Mouse (Mus musculus): ENCODE results near the gene Cabp2. TPM values are rescaled to one million over a fixed set of nuclear protein-coding genes. Genes with fewer than 3 reads are reported as not detected.
"Not testable (repeated sequence)": the region's sequence is repeated elsewhere in the genome, so short reads cannot be mapped to it uniquely, and the experiment has no call there.

The Cabp2 gene
- polyA plus RNA-seq, 1 experiment from 2014 or later: not detected

- no peaks in the 10 kb centered on the region for H3K4me1 ChIP-seq (replicated peaks)
- no peak within 1 kb of the TSS for H3K9ac ChIP-seq
- H3K9me3 ChIP-seq: no peaks in the 10 kb centered on the region
- 0 out of 2 replicates have a peak within 1 kb of the TSS, but pooled peaks have one; percentile 1 for H3K27ac ChIP-seq (replicated peaks)
- no peak within 1 kb of the TSS for H3K4me3 ChIP-seq
- 47% methylated on average over 16 of the region's 16 CpGs for WGBS
- H3K36me3 ChIP-seq: no peaks in the 10 kb centered on the region
- H3K27me3 ChIP-seq: no peaks in the 10 kb centered on the region
- ATAC-seq (ENCODE audit: low FRiP score, low read depth): peak; percentile 15; the same call in 1 of the 2 replicates
- peak within 1 kb of the TSS; percentile 40 for H3K4me2 ChIP-seq
Measured at GRCm38 (mm10) chr19:4045966-4046865, 35.2 kb upstream of the Cabp2 start, which contains the start of gene Gstp2. TSS of gene Gstp2 (minus strand) at chr19:4046023.

- H3K9ac ChIP-seq: no peak overlapping the region
- no peak overlapping the region for H3K4me2 ChIP-seq
- no peaks in the 10 kb centered on the region for H3K27me3 ChIP-seq
- no peaks in the 10 kb centered on the region for H3K4me1 ChIP-seq (replicated peaks)
- H3K36me3 ChIP-seq: no peaks in the 10 kb centered on the region
- no peak overlapping the region for H3K4me3 ChIP-seq
- no peak for ATAC-seq (ENCODE audit: low FRiP score, low read depth)
- WGBS: 90% methylated on average over 8 of the region's 8 CpGs
- no peak overlapping the region for H3K27ac ChIP-seq (replicated peaks)
- H3K9me3 ChIP-seq: no peaks in the 10 kb centered on the region
Measured at GRCm38 (mm10) chr19:4046866-4047254, 34.5 kb upstream of the Cabp2 start.

- Histone ChIP-seq H3K9ac (no peak overlapping the region), H3K4me2 (no peak overlapping the region), H3K27me3 (no peaks in the 10 kb centered on the region), H3K36me3 (no peaks in the 10 kb centered on the region), H3K9me3 (no peaks in the 10 kb centered on the region), H3K4me1 (replicated peaks) (no peaks in the 10 kb centered on the region), H3K4me3 (no peak overlapping the region), H3K27ac (replicated peaks) (no peak overlapping the region)
- ATAC-seq (ENCODE audit: low FRiP score, low read depth): no peak
- WGBS: 20% methylated on average over 4 of the region's 4 CpGs
Measured at GRCm38 (mm10) chr19:4047859-4048258, 33.5 kb upstream of the Cabp2 start.

GRCm38 (mm10) chr19:4049069-4049468, 32.3 kb upstream of the Cabp2 start:
- H3K4me3 ChIP-seq; H3K36me3 ChIP-seq; H3K4me1 ChIP-seq (replicated peaks); H3K4me2 ChIP-seq; ATAC-seq (ENCODE audit: low FRiP score, low read depth); H3K9me3 ChIP-seq; H3K9ac ChIP-seq; H3K27ac ChIP-seq (replicated peaks); H3K27me3 ChIP-seq: not testable (repeated sequence)
- WGBS: 85% methylated on average over 5 of the region's 5 CpGs

GRCm38 (mm10) chr19:4051016-4051415, 30.4 kb upstream of the Cabp2 start:
- Histone ChIP-seq H3K4me2 (no peak overlapping the region), H3K4me1 (replicated peaks) (no peaks in the 10 kb centered on the region), H3K27ac (replicated peaks) (no peak overlapping the region), H3K36me3 (no peaks in the 10 kb centered on the region), H3K9ac (no peak overlapping the region), H3K9me3 (no peaks in the 10 kb centered on the region), H3K4me3 (no peak overlapping the region), H3K27me3 (no peaks in the 10 kb centered on the region)
- no peak for ATAC-seq (ENCODE audit: low FRiP score, low read depth)
- WGBS: 94% methylated on average over 5 of the region's 5 CpGs

GRCm38 (mm10) chr19:4051741-4052515, 29.4 kb upstream of the Cabp2 start:
- H3K4me3 ChIP-seq: no peak overlapping the region
- 56% methylated on average over 10 of the region's 10 CpGs for WGBS
- no peak overlapping the region for H3K4me2 ChIP-seq
- ATAC-seq (ENCODE audit: low FRiP score, low read depth): no peak
- H3K9ac ChIP-seq: no peak overlapping the region
- no peaks in the 10 kb centered on the region for H3K36me3 ChIP-seq
- no peak overlapping the region for H3K27ac ChIP-seq (replicated peaks)
- H3K27me3 ChIP-seq: no peaks in the 10 kb centered on the region
- no peaks in the 10 kb centered on the region for H3K4me1 ChIP-seq (replicated peaks)
- H3K9me3 ChIP-seq: no peaks in the 10 kb centered on the region

GRCm38 (mm10) chr19:4052516-4053030, 28.8 kb upstream of the Cabp2 start:
- Histone ChIP-seq H3K9me3 (no peaks in the 10 kb centered on the region), H3K4me3 (no peak overlapping the region), H3K36me3 (no peaks in the 10 kb centered on the region), H3K9ac (no peak overlapping the region), H3K4me1 (replicated peaks) (no peaks in the 10 kb centered on the region), H3K27ac (replicated peaks) (no peak overlapping the region), H3K4me2 (no peak overlapping the region), H3K27me3 (no peaks in the 10 kb centered on the region)
- no peak for ATAC-seq (ENCODE audit: low FRiP score, low read depth)
- 68% methylated on average over 5 of the region's 5 CpGs for WGBS

GRCm38 (mm10) chr19:4054613-4055012, 26.8 kb upstream of the Cabp2 start:
- Histone ChIP-seq H3K27me3 (no peaks in the 10 kb centered on the region), H3K36me3 (no peaks in the 10 kb centered on the region), H3K4me1 (replicated peaks) (no peaks in the 10 kb centered on the region), H3K9me3 (no peaks in the 10 kb centered on the region), H3K4me2 (no peak overlapping the region), H3K27ac (replicated peaks) (no peak overlapping the region), H3K9ac (no peak overlapping the region), H3K4me3 (no peak overlapping the region)
- 89% methylated on average over 5 of the region's 5 CpGs for WGBS
- no peak for ATAC-seq (ENCODE audit: low FRiP score, low read depth)

- no peak overlapping the region for H3K4me2 ChIP-seq
- no peaks in the 10 kb centered on the region for H3K9me3 ChIP-seq
- H3K36me3 ChIP-seq: no peaks in the 10 kb centered on the region
- no peak overlapping the region for H3K4me3 ChIP-seq
- no peak for ATAC-seq (ENCODE audit: low FRiP score, low read depth)
- H3K4me1 ChIP-seq (replicated peaks): no peaks in the 10 kb centered on the region
- no peaks in the 10 kb centered on the region for H3K27me3 ChIP-seq
- 72% methylated on average over 8 of the region's 8 CpGs for WGBS
- H3K9ac ChIP-seq: no peak overlapping the region
- no peak overlapping the region for H3K27ac ChIP-seq (replicated peaks)
Measured at GRCm38 (mm10) chr19:4055216-4055946, 26.0 kb upstream of the Cabp2 start.

- Histone ChIP-seq H3K4me3 (no peak overlapping the region), H3K27me3 (no peaks in the 10 kb centered on the region), H3K9ac (no peak overlapping the region), H3K9me3 (no peaks in the 10 kb centered on the region), H3K36me3 (no peaks in the 10 kb centered on the region), H3K4me1 (replicated peaks) (no peaks in the 10 kb centered on the region), H3K4me2 (no peak overlapping the region), H3K27ac (replicated peaks) (no peak overlapping the region)
- WGBS: 66% methylated on average over 15 of the region's 15 CpGs
- no peak for ATAC-seq (ENCODE audit: low FRiP score, low read depth)
Measured at GRCm38 (mm10) chr19:4055947-4056693, 25.3 kb upstream of the Cabp2 start.

- no peak overlapping the region for H3K9ac ChIP-seq
- WGBS: 30% methylated on average over 4 of the region's 4 CpGs
- no peak for ATAC-seq (ENCODE audit: low FRiP score, low read depth)
Measured at GRCm38 (mm10) chr19:4056727-4057126, 24.7 kb upstream of the Cabp2 start.

More at GRCm38 (mm10) chr19:4056727-4057126, 24.7 kb upstream of the Cabp2 start:
- Histone ChIP-seq H3K4me3 (no peak overlapping the region), H3K9me3 (no peaks in the 10 kb centered on the region), H3K4me2 (no peak overlapping the region), H3K36me3 (no peaks in the 10 kb centered on the region), H3K4me1 (replicated peaks) (no peaks in the 10 kb centered on the region), H3K27me3 (no peaks in the 10 kb centered on the region), H3K27ac (replicated peaks) (no peak overlapping the region)
